Mouse (Mus musculus) stomach, postnatal 0 days (tissue): Measurements from ENCODE around the gene Rbm33. TPM values are rescaled to one million over a fixed set of nuclear protein-coding genes. Genes with fewer than 3 reads are reported as not detected.

Source experiments
- ATAC-seq: fragments of 200-750 bp; cut with Nextera tagmentation; 2 replicates; pipeline ENCODE4 v1.8.0; 2017; ENCODE audit not compliant: low FRiP score, low TSS enrichment
- DNase-seq: peaks from one replicate; pipeline ENCODE4 v3.0.0-alpha.2; 2016; ENCODE audit warnings: low spot score
- H3K27ac ChIP-seq: fragments of 300-500 bp; sonication (generic); replicated peaks from 2 replicates; pipeline ENCODE4 v1.5.1; 2014; ENCODE audit warnings: mild to moderate bottlenecking, control low read depth
- H3K27me3 ChIP-seq: fragments of 300-500 bp; sonication (generic); 2 replicates; pipeline ENCODE4 v1.6.1; 2014; ENCODE audit warnings: low read length; ENCODE audit not compliant: control insufficient read depth, insufficient read depth
- H3K36me3 ChIP-seq: fragments of 300-500 bp; sonication (generic); 2 replicates; pipeline ENCODE4 v1.6.1; 2014; ENCODE audit warnings: low read length, mixed read lengths; ENCODE audit not compliant: control insufficient read depth, insufficient read depth
- H3K4me1 ChIP-seq: fragments of 300-500 bp; sonication (generic); replicated peaks from 2 replicates; pipeline ENCODE4 v1.6.1; 2014; ENCODE audit warnings: antibody characterized with exemption; ENCODE audit not compliant: control insufficient read depth, insufficient read depth
- H3K4me2 ChIP-seq: fragments of 300-500 bp; sonication (generic); replicated peaks from 2 replicates; pipeline ENCODE4 v1.6.1; 2014; ENCODE audit warnings: low read depth, mild to moderate bottlenecking, control low read depth, moderate library complexity
- H3K4me3 ChIP-seq: fragments of 300-500 bp; sonication (generic); 2 replicates; pipeline ENCODE4 v1.5.1; 2014; ENCODE audit warnings: low read depth, low read length, control low read depth
- H3K9ac ChIP-seq: fragments of 300-500 bp; sonication (generic); 2 replicates; pipeline ENCODE4 v1.6.1; 2014; ENCODE audit warnings: mild to moderate bottlenecking, low read length, control low read depth, mixed read lengths
- H3K9me3 ChIP-seq: fragments of 300-500 bp; sonication (generic); 2 replicates; pipeline ENCODE4 v1.6.1; 2016; ENCODE audit warnings: low read length; ENCODE audit not compliant: control insufficient read depth
- CTCF ChIP-seq: IDR thresholded peaks from 2 replicates; pipeline ENCODE4 v1.5.1; 2016; ENCODE audit warnings: antibody characterized with exemption, low read depth, mild to moderate bottlenecking, moderate library complexity
- EP300 ChIP-seq: optimal IDR thresholded peaks from 2 replicates; pipeline ENCODE3; 2016; ENCODE audit warnings: antibody characterized with exemption
- whole genome bisulfite sequencing: fragments of 180-500 bp; shearing (Covaris S2); extraction: QIAGEN DNeasy Blood & Tissue Kit; methylation state at CpG from one replicate; pipeline ENCODE4 v1.1.7; 2014; 5-methylcytosine and 5-hydroxymethylcytosine counted together
- polyA plus RNA-seq: library from polyadenylated mRNA; unstranded; fragments of >200 nt; fragmentation: Nextera tagmentation; extraction: Ambion mirVana; gene quantifications from 2 replicates; pipeline ENCODE4 v1.2.1, GENCODE M21; 2015

The Rbm33 gene
- polyA plus RNA-seq, 1 experiment from 2014 or later, result 4.7 TPM

- TF ChIP-seq EP300 (no peak), CTCF (peak; percentile 33; the same call in 1 of the 2 replicates)
- Histone ChIP-seq H3K27ac (peak overlapping the region; percentile 35; the same call in 1 of the 2 replicates), H3K9me3 (no peaks in the 10 kb centered on the region), H3K4me1 (0 out of 2 replicates have a peak, but pooled peaks cover 2% of the 10 kb centered on the region), H3K27me3 (peaks cover 13% of the 10 kb centered on the region; the same call in 1 of the 2 replicates), H3K4me2 (peak overlapping the region; percentile 53), H3K4me3 (peak overlapping the region; percentile 35), H3K9ac (no peak overlapping the region), H3K36me3 (no peaks in the 10 kb centered on the region)
- WGBS, result under 1% methylated on average over 24 of the region's 27 CpGs
- peak; percentile 84 for DNase-seq
- ATAC-seq, result peak; percentile 82
Measured at GRCm38 (mm10) chr5:28458821-28459240, 141.9 kb downstream of the Rbm33 start.

- Histone ChIP-seq H3K36me3 (no peaks in the 10 kb centered on the region), H3K9ac (no peak overlapping the region), H3K4me1 (0 out of 2 replicates have a peak, but pooled peaks cover 2% of the 10 kb centered on the region), H3K27ac (peak overlapping the region; percentile 35; the same call in 1 of the 2 replicates), H3K4me2 (peak overlapping the region; percentile 53), H3K4me3 (no peak overlapping the region), H3K27me3 (peaks cover 13% of the 10 kb centered on the region; the same call in 1 of the 2 replicates), H3K9me3 (no peaks in the 10 kb centered on the region)
- TF ChIP-seq EP300 (no peak), CTCF (no peak)
- ATAC-seq (peak; percentile 41), DNase-seq (peak; percentile 69)
- 5% methylated on average over 41 of the region's 41 CpGs for WGBS
Measured at GRCm38 (mm10) chr5:28459456-28460225, 142.7 kb downstream of the Rbm33 start.

DNA sequence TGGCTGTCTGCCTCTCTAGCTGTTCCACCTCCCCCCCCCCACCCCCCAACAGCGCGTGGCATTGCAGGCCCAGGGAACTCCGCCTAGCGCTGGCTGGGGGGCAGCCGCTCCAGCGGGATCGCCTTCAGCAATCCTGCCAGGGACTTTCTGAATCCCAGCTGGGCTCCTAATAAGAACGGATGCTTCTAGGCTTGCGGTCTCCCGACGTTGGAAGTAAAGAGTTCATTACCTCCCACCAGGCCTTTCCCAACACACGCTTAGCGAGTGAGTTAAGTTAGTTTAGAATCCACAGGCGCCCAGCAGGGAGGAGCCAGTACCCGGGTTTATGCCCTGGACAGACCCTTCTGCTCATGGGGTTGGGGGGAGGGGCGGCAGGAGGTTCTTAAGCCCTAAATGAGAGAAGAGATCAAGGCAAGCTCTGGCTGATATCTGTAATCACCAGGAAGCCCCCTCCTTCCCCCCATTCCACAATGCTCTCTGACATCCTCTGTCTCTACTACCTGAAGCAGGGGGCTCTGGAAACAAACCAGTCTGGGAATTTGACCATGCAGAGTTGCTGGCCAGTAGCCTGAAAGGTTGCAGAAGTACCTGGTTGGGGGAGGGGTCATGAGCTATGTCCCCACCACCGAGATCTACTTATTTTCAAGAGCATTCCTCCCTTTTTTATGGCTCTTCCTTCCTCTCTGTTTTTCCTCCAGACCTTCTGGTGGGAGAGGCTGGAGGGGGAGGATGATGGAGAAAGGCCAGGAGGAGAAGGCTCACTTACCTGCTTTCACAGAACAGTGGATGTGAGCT, 143.8 kb downstream of the Rbm33 start:
- Histone ChIP-seq H3K4me2 (no peak overlapping the region), H3K27ac (no peak overlapping the region), H3K4me3 (no peak overlapping the region), H3K9me3 (no peaks in the 10 kb centered on the region), H3K27me3 (peaks cover 13% of the 10 kb centered on the region; the same call in 1 of the 2 replicates), H3K36me3 (no peaks in the 10 kb centered on the region), H3K9ac (no peak overlapping the region), H3K4me1 (0 out of 2 replicates have a peak, but pooled peaks cover 2% of the 10 kb centered on the region)
- ATAC-seq (no peak), DNase-seq (peak; percentile 37)
- TF ChIP-seq EP300, result no peak
- 9% methylated on average over 17 of the region's 17 CpGs for WGBS

DNA sequence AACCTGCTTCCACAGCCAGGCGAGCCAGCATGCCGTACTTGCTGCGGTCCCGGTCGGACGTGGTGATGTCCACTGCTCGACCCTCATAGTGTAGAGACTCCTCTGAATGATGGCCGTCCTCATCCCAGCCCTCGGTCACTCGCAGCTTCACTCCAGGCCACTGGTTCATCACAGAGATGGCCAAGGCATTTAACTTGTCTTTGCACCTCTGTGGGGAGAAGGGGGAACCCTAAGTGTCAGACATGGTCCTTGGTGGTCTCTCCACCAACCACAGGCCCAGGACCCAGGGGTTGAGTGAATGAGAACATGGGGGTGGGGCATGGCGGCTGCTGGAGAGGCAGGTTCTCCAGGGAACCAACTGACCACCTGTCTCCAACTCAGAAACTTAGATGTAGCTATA, 144.5 kb downstream of the Rbm33 start:
- WGBS, result 30% methylated on average over 11 of the region's 11 CpGs
- ATAC-seq (no peak), DNase-seq (no peak)
- Histone ChIP-seq H3K4me1 (0 out of 2 replicates have a peak, but pooled peaks cover 2% of the 10 kb centered on the region), H3K9ac (no peak overlapping the region), H3K36me3 (no peaks in the 10 kb centered on the region), H3K27ac (no peak overlapping the region), H3K27me3 (peaks cover 13% of the 10 kb centered on the region; the same call in 1 of the 2 replicates), H3K4me2 (no peak overlapping the region), H3K9me3 (no peaks in the 10 kb centered on the region), H3K4me3 (no peak overlapping the region)
- TF ChIP-seq CTCF, result no peak
- no peak for TF ChIP-seq EP300

GRCm38 (mm10) chr5:28462741-28463590, 146.0 kb downstream of the Rbm33 start:
- peak overlapping the region; percentile 51; the same call in 1 of the 2 replicates for H3K4me3 ChIP-seq
- DNase-seq (peak; percentile 41), ATAC-seq (no peak)
- H3K9ac ChIP-seq, result no peak overlapping the region
- 11% methylated on average over 33 of the region's 33 CpGs for WGBS
- peak overlapping the region; percentile 75 for H3K4me2 ChIP-seq
- H3K9me3 ChIP-seq, result no peaks in the 10 kb centered on the region
- H3K27ac ChIP-seq, result 0 out of 2 replicates have a peak overlapping the region, but pooled peaks have one; percentile 49
- H3K36me3 ChIP-seq, result no peaks in the 10 kb centered on the region
- TF ChIP-seq CTCF (no peak), EP300 (no peak)
- peaks cover 10% of the 10 kb centered on the region; the same call in 1 of the 2 replicates for H3K27me3 ChIP-seq
- H3K4me1 ChIP-seq, result 0 out of 2 replicates have a peak, but pooled peaks cover 2% of the 10 kb centered on the region
